Comparison of ENCODE assay signal across 17 mouse cellular contexts in genomic region chr19:8019329-8019851, GRCm38 (mm10). TPM values are rescaled to one million over a fixed set of nuclear protein-coding genes. Genes with fewer than 3 reads are reported as not detected.
A peak's percentile ranks its signal among the peaks of the same experiment; 100 is the strongest.
DNase-seq lines count a peak whose midpoint lies in the region; ATAC-seq and TF ChIP-seq lines count a peak whose summit lies in the region.
"Not testable (repeated sequence)": the region's sequence is repeated elsewhere in the genome, so short reads cannot be mapped to it uniquely, and the experiment has no call there.
"Had no signal": no experiment of that assay in that cellular context is flagged by ENCODE, and none has a peak within 500 bp of the region (broad histone marks: within the 10 kb centered on the region; RNA-seq: fewer than 3 reads in every experiment).

No protein-coding gene starts in this region.

- H3K36me3 ChIP-seq in MEL (ENCODE audit: control insufficient read depth in 1 of 2, insufficient read depth in 2 of 2, low read length in 2 of 2); heart, postnatal 0 days (replicated peaks; ENCODE audit: control insufficient read depth, insufficient read depth, low read length): not testable (repeated sequence)

- DNase-seq in MEL (ENCODE audit: low read depth, low spot score), result peak; percentile 68
- DNase-seq in heart, postnatal 0 days (ENCODE audit: low spot score); lung, adult 2 months: not testable (repeated sequence)
- peak; percentile 18 to 69 for DNase-seq in monocyte, adult 2 months (ENCODE audit: low read depth in 1 of 2, low spot score in 2 of 2)
- DNase-seq in spleen, adult 12 weeks (ENCODE audit: low spot score), result peak; percentile 19
- peak; percentile 30 for DNase-seq in thymus, postnatal 14 days

- H3K9me3 ChIP-seq in MEL (replicated peaks; ENCODE audit: insufficient read depth, low read length); heart, postnatal 0 days (replicated peaks; ENCODE audit: control insufficient read depth, low read length): not testable (repeated sequence)

- H3K4me2 ChIP-seq in heart, postnatal 0 days (ENCODE audit: low read depth, low read length), result not testable (repeated sequence)

- H3K9ac ChIP-seq in MEL (ENCODE audit: control insufficient read depth, low read depth, low read length, poor library complexity, severe bottlenecking), result peak overlapping the region; percentile 70
- not testable (repeated sequence) for H3K9ac ChIP-seq in heart, postnatal 0 days (replicated peaks; ENCODE audit: low read depth, low read length)

- peak overlapping the region; percentile 41 to 79 for H3K4me3 ChIP-seq in MEL (ENCODE audit: control insufficient read depth in 1 of 2, insufficient read depth in 1 of 2, low read depth in 2 of 2, low read length in 2 of 2)
- H3K4me3 ChIP-seq in heart, postnatal 0 days (ENCODE audit: low read depth, low read length), result peak overlapping the region; percentile 7; the same call in 1 of the 2 replicates
- H3K4me3 ChIP-seq in lung, adult 2 months (replicated peaks; ENCODE audit: extremely low read depth, low read depth, low read length), result peak overlapping the region; percentile 42

- peak; percentile 38 to 73; a peak in 2 of 4 replicates for TF ChIP-seq POLR2A in MEL (IDR thresholded peaks at IDR 0.05; ENCODE audit: control insufficient read depth in 1 of 2, insufficient read depth in 1 of 2, low read depth in 1 of 2, low read length in 2 of 2, poor library complexity in 1 of 2)
- TF ChIP-seq POLR2A in lung, adult 2 months (IDR thresholded peaks at IDR 0.05; ENCODE audit: borderline replicate concordance, extremely low read depth, low read depth, low read length), result not testable (repeated sequence)

- not testable (repeated sequence) for H3K79me2 ChIP-seq in MEL (ENCODE audit: control insufficient read depth, insufficient read depth, low read length, poor library complexity)

- H3K27ac ChIP-seq in MEL (ENCODE audit: control insufficient read depth, low read depth, low read length), result peak overlapping the region; percentile 98
- not testable (repeated sequence) for H3K27ac ChIP-seq in heart, postnatal 0 days (ENCODE audit: low read depth)

- 85% methylated on average over 17 of the region's 17 CpGs for WGBS in heart, postnatal 0 days
- WGBS in lung, adult 2 months, result 76% methylated on average over 17 of the region's 17 CpGs

- peak in 1 of 2 experiments; percentile 11; a peak in 2 of 4 replicates for TF ChIP-seq EP300 in MEL (IDR thresholded peaks at IDR 0.05; ENCODE audit: low read depth in 1 of 2, low read length in 2 of 2)
- TF ChIP-seq EP300 in heart, postnatal 0 days (IDR thresholded peaks at IDR 0.05; ENCODE audit: low read depth), result not testable (repeated sequence)

- peak; percentile 40; the same call in 1 of the 2 replicates for ATAC-seq in common myeloid progenitor, adult 5-6 weeks (replicated peaks; ENCODE audit: low read depth, poor library complexity, severe bottlenecking)
- not testable (repeated sequence) for ATAC-seq in heart, postnatal 0 days (ENCODE audit: insufficient read depth, low read depth)

- peaks cover 3 to 12% of the 10 kb centered on the region in 2 experiments; a peak in 3 of 4 replicates for H3K4me1 ChIP-seq in MEL (ENCODE audit: control insufficient read depth in 1 of 2, insufficient read depth in 2 of 2, low read length in 2 of 2)
- H3K4me1 ChIP-seq in heart, postnatal 0 days (ENCODE audit: control insufficient read depth, insufficient read depth); lung, adult 2 months (ENCODE audit: control insufficient read depth, insufficient read depth, low read length): not testable (repeated sequence)

- not testable (repeated sequence) for TF ChIP-seq RAD21 in MEL (IDR thresholded peaks at IDR 0.05; ENCODE audit: low read depth, low read length)

- H3K27me3 ChIP-seq in MEL (ENCODE audit: control insufficient read depth in 1 of 2, insufficient read depth in 2 of 2, low read length in 2 of 2); heart, postnatal 0 days (ENCODE audit: control insufficient read depth, insufficient read depth, low read length): not testable (repeated sequence)

- not testable (repeated sequence) for TF ChIP-seq CTCF in MEL (IDR thresholded peaks at IDR 0.05 in 2 of 3, conservative IDR thresholded peaks at IDR 0.05 in 1 of 3; ENCODE audit: control insufficient read depth in 1 of 3, insufficient read depth in 1 of 3, low read depth in 2 of 3, low read length in 3 of 3, poor library complexity in 1 of 3, severe bottlenecking in 1 of 3); heart, postnatal 0 days (IDR thresholded peaks at IDR 0.05; ENCODE audit: low read depth); lung, adult 2 months (IDR thresholded peaks at IDR 0.05; ENCODE audit: insufficient read depth, low read length)

TF ChIP-seq in MEL, 35 proteins besides CTCF, POLR2A, EP300 and RAD21:
- peak; percentile 76 for TF ChIP-seq NELFE (IDR thresholded peaks at IDR 0.05; ENCODE audit: low read depth, low read length)
- peak; percentile 91 for TF ChIP-seq TBP (IDR thresholded peaks at IDR 0.05; ENCODE audit: low read depth, low read length)
- peak; percentile 83; the same call in 1 of the 2 replicates for TF ChIP-seq ZMIZ1 (IDR thresholded peaks at IDR 0.05; ENCODE audit: low read depth, low read length)
- peak; percentile 61; the same call in 1 of the 2 replicates for TF ChIP-seq NRF1 (IDR thresholded peaks at IDR 0.05; ENCODE audit: insufficient read depth, low read depth, low read length, poor library complexity, severe bottlenecking)
- TF ChIP-seq MYC (IDR thresholded peaks at IDR 0.05; ENCODE audit: low read depth, low read length), result 0 out of 2 replicates have a peak, but pooled peaks have one; percentile 14
- TF ChIP-seq HCFC1 (IDR thresholded peaks at IDR 0.05; ENCODE audit: low read depth, low read length), result 0 out of 2 replicates have a peak, but pooled peaks have one; percentile 25

RNA-seq across cellular contexts. Expression of gene Slc22a27, which starts 53.6 kb away (rescaled TPM):
- total RNA-seq in MEL (2012; rRNA removed), result not detected in 2 replicates
- not detected for polyA plus RNA-seq in MEL (2012; ENCODE audit: insufficient read depth in 1 of 2, insufficient read length in 2 of 2, low read depth in 1 of 2, low replicate concordance in 2 of 2, missing spikeins in 1 of 2)
- not detected in 2 replicates for total RNA-seq in common myeloid progenitor, adult 5-6 weeks (2017)
- total RNA-seq in heart, postnatal 0 days (2014; rRNA removed; ENCODE audit: low replicate concordance), result not detected in 2 replicates
- polyA plus RNA-seq in heart, postnatal 0 days (2015; fragmentation: Nextera tagmentation; extraction: Ambion mirVana), result not detected in 2 replicates
- polyA plus RNA-seq in lung, adult 2 months (2012; rRNA removed), result not detected in 2 replicates
- total RNA-seq: gastrocnemius, postnatal 25 days; heart, postnatal 25 days; layer of hippocampus, adult 8-10 months; left cerebral cortex, postnatal 25 days had no signal
- polyA plus RNA-seq: embryonic facial prominence, embryonic 14.5 days; forebrain, embryonic 15.5 days; heart, embryonic 10.5 days; hindbrain, embryonic 13.5 days; limb, embryonic 14.5 days; midbrain, embryonic 13.5 days had no signal

Comparison
In these comparisons a context has a peak if more than half of its experiments do, and no peak if none do; other contexts are left out.
1. H3K4me3 ChIP-seq: peak in every context shown above with its lines; median percentile 60 in MEL; 42 in lung, adult 2 months; 7 in heart, postnatal 0 days.